Mouse (Mus musculus) limb, embryonic 14.5 days (tissue): ENCODE measurements around the gene Mon2. TPM values are rescaled to one million over a fixed set of nuclear protein-coding genes. Genes with fewer than 3 reads are reported as not detected.

ENCODE experiments used
- ATAC-seq: fragments of 200-750 bp; cut with Nextera tagmentation; 2 replicates; pipeline ENCODE4 v1.8.0; 2017; ENCODE audit warnings: low read depth, moderate number of reproducible peaks, moderate TSS enrichment; ENCODE audit not compliant: low FRiP score
- DNase-seq: peaks from one replicate; pipeline ENCODE4 v3.0.0-alpha.2; 2015; ENCODE audit warnings: low spot score
- H3K27ac ChIP-seq: fragments of 300-500 bp; sonication (generic); replicated peaks from 2 replicates; pipeline ENCODE4 v1.5.1; 2014; ENCODE audit warnings: low read depth, mild to moderate bottlenecking, low read length, moderate library complexity, mixed read lengths
- H3K27me3 ChIP-seq: fragments of 300-500 bp; sonication (generic); 2 replicates; pipeline ENCODE4 v1.6.1; 2014; ENCODE audit warnings: low read length, mixed read lengths; ENCODE audit not compliant: control insufficient read depth, insufficient read depth
- H3K36me3 ChIP-seq: fragments of 300-500 bp; sonication (generic); 2 replicates; pipeline ENCODE4 v1.6.1; 2014; ENCODE audit warnings: mild to moderate bottlenecking, low read length, moderate library complexity, mixed read lengths; ENCODE audit not compliant: control insufficient read depth, insufficient read depth
- H3K4me1 ChIP-seq: fragments of 300-500 bp; sonication (generic); 2 replicates; pipeline ENCODE4 v1.6.1; 2014; ENCODE audit warnings: antibody characterized with exemption, low read length, mixed read lengths; ENCODE audit not compliant: control insufficient read depth, insufficient read depth
- H3K4me2 ChIP-seq: fragments of 300-500 bp; sonication (generic); replicated peaks from 2 replicates; pipeline ENCODE4 v1.6.1; 2014; ENCODE audit warnings: low read depth, mild to moderate bottlenecking, low read length, moderate library complexity; ENCODE audit not compliant: severe bottlenecking
- H3K4me3 ChIP-seq: fragments of 300-500 bp; sonication (generic); replicated peaks from 2 replicates; pipeline ENCODE4 v1.5.1; 2014; ENCODE audit warnings: low read length
- H3K9ac ChIP-seq: fragments of 300-500 bp; sonication (generic); 2 replicates; pipeline ENCODE4 v1.6.1; 2014; ENCODE audit warnings: mild to moderate bottlenecking, low read depth, low read length, moderate library complexity; ENCODE audit not compliant: severe bottlenecking
- H3K9me3 ChIP-seq: fragments of 300-500 bp; sonication (generic); 2 replicates; pipeline ENCODE4 v1.6.1; 2016; ENCODE audit warnings: low read length; ENCODE audit not compliant: control insufficient read depth
- POLR2A ChIP-seq: fragments of 200-500 bp; IDR thresholded peaks from 2 replicates; pipeline ENCODE4 v1.8.0; 2012; ENCODE audit warnings: inconsistent platforms, mild to moderate bottlenecking, moderate library complexity, borderline replicate concordance; ENCODE audit not compliant: insufficient read depth, insufficient read length; ENCODE audit errors: extremely low read depth
- WGBS: fragments of 180-500 bp; shearing (Covaris S2); extraction: QIAGEN DNeasy Blood & Tissue Kit; methylation state at CpG from one replicate; pipeline ENCODE4 v1.1.7; 2014; 5-methylcytosine and 5-hydroxymethylcytosine counted together
- microRNA counts: library from miRNA; unstranded; fragments of <30 nt; microRNA quantifications from one replicate; lab custom pipeline; 2016
- microRNA-seq: library from miRNA; unstranded; fragments of <30 nt; microRNA quantifications from one replicate; pipeline ENCODE4, GENCODE M21; 2016
- polyA plus RNA-seq, 2 experiments: library from polyadenylated mRNA; depleted of rRNA in 1 of 2; stranded (reverse) in 1 of 2; unstranded in 1 of 2; fragments of >200 nt; fragmentation: Nextera tagmentation in 1 of 2; extraction: Ambion mirVana in 1 of 2; gene quantifications; 2 replicates each; pipeline versions ENCODE4 v1.2.1 to v1.2.3; 2012 to 2014

The Mon2 gene
- polyA plus RNA-seq, 2 experiments = 46.3 to 83.3 TPM

DNA sequence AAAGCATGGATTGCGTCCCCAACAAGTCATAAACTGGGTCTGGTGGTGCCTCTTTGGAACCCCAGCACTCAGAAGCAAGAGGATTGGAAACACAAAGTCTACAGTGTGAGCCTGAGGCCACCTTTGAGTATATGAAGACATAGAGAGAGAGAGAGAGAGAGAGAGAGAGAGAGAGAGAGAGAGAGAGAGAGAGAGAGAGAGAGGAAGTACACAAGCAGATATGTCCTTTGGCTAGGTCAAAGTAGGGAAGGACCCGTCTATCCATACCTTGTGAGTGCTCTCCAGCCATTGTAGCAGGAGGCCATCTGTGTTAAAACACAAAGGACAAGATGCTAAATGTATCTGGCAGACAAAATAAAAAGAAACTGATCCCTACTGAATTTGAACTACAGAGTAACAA, 118.4 kb downstream of the Mon2 start:
- H3K36me3 ChIP-seq = no peaks in the 10 kb centered on the region
- WGBS = 85% methylated on average over 2 of the region's 2 CpGs
- H3K9ac ChIP-seq = no peak overlapping the region
- no peak for ATAC-seq
- no peak overlapping the region for H3K4me3 ChIP-seq
- H3K4me2 ChIP-seq = no peak overlapping the region
- peaks cover 9% of the 10 kb centered on the region for H3K4me1 ChIP-seq
- no peak overlapping the region for H3K27ac ChIP-seq
- no peaks in the 10 kb centered on the region for H3K27me3 ChIP-seq
- TF ChIP-seq POLR2A = no peak
- DNase-seq = no peak
- no peaks in the 10 kb centered on the region for H3K9me3 ChIP-seq

- ATAC-seq (no peak), DNase-seq (no peak)
- WGBS = 91% methylated on average over 9 of the region's 9 CpGs
Measured at GRCm38 (mm10) chr10:122953576-122953975, 122.7 kb downstream of the Mon2 start.

GRCm38 (mm10) chr10:122950966-122951365, 125.3 kb downstream of the Mon2 start:
- no peak for TF ChIP-seq POLR2A
- ATAC-seq (no peak), DNase-seq (no peak)
- no peak overlapping the region for H3K27ac ChIP-seq
- H3K4me2 ChIP-seq = no peak overlapping the region
- no peaks in the 10 kb centered on the region for H3K4me1 ChIP-seq
- no peaks in the 10 kb centered on the region for H3K27me3 ChIP-seq
- no peaks in the 10 kb centered on the region for H3K9me3 ChIP-seq
- 67% methylated on average over 6 of the region's 6 CpGs for WGBS
- H3K4me3 ChIP-seq = no peak overlapping the region
- H3K9ac ChIP-seq = no peak overlapping the region
- H3K36me3 ChIP-seq = no peaks in the 10 kb centered on the region

More at GRCm38 (mm10) chr10:122953576-122953975, 122.7 kb downstream of the Mon2 start:
- Histone ChIP-seq H3K4me3 (no peak overlapping the region), H3K27me3 (no peaks in the 10 kb centered on the region), H3K4me1 (no peaks in the 10 kb centered on the region), H3K9ac (no peak overlapping the region), H3K9me3 (no peaks in the 10 kb centered on the region), H3K27ac (no peak overlapping the region), H3K36me3 (no peaks in the 10 kb centered on the region), H3K4me2 (no peak overlapping the region)
- no peak for TF ChIP-seq POLR2A

DNA sequence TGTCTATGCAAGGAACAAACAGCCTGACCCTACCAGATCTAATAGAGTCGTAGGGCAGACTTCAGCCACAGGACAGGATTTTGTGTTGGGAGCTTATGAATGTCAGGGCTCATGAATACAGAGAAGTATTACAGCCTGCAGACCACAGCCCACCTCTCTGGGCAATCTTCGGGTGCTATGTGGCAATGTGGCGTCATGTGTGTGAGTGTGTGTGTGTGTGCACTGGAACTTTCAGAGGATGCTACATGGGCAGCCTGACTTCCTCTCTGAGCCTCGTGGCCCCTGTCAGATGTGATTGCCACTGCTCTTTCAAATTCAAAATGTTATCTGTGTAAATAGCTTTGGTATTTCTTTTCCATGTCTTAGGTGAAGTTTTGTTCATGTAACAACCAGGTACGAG, 131.4 kb downstream of the Mon2 start:
- no peak for TF ChIP-seq POLR2A
- 60% methylated on average over 5 of the region's 5 CpGs for WGBS
- H3K9me3 ChIP-seq = no peaks in the 10 kb centered on the region

DNA sequence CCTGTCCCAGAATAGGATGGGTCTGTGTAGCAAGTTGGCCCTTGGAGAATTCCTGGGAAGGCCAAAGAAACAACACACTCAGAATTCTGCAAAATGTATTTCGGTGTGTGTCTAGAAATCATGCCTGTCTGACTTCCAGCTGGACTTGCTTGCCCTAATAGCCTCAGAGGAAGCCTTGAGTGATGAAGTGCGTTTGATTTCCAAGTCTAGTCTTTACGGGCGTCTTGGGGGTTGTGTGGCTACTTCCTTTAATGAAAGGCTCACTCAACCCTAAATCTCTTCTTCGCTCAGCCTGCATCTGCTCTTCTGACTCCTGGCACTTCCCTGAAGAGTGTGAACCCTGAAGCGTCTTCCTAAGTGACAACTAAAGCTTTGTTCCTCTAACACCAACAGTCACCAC, 132.5 kb downstream of the Mon2 start:
- 17% methylated on average over 6 of the region's 6 CpGs for WGBS
- DNase-seq = peak; percentile 56
- H3K9ac ChIP-seq = no peak overlapping the region
- no peaks in the 10 kb centered on the region for H3K27me3 ChIP-seq
- no peaks in the 10 kb centered on the region for H3K9me3 ChIP-seq
- peaks cover 19% of the 10 kb centered on the region for H3K4me1 ChIP-seq
- no peaks in the 10 kb centered on the region for H3K36me3 ChIP-seq
- TF ChIP-seq POLR2A = no peak
- no peak overlapping the region for H3K27ac ChIP-seq
- H3K4me2 ChIP-seq = no peak overlapping the region
- ATAC-seq = no peak
- H3K4me3 ChIP-seq = no peak overlapping the region

More for the DNA sequence above, 131.4 kb downstream of the Mon2 start:
- Histone ChIP-seq H3K27ac (no peak overlapping the region), H3K4me3 (no peak overlapping the region), H3K36me3 (no peaks in the 10 kb centered on the region), H3K27me3 (no peaks in the 10 kb centered on the region), H3K9ac (no peak overlapping the region), H3K4me1 (peaks cover 19% of the 10 kb centered on the region), H3K4me2 (no peak overlapping the region)
- ATAC-seq = no peak
- no peak for DNase-seq

GRCm38 (mm10) chr10:122942771-122943170, 133.5 kb downstream of the Mon2 start:
- H3K4me1 ChIP-seq = peaks cover 19% of the 10 kb centered on the region
- H3K27ac ChIP-seq = no peak overlapping the region
- no peaks in the 10 kb centered on the region for H3K9me3 ChIP-seq
- H3K36me3 ChIP-seq = no peaks in the 10 kb centered on the region
- WGBS = 57% methylated on average over 7 of the region's 7 CpGs
- no peak overlapping the region for H3K4me3 ChIP-seq
- ATAC-seq = no peak
- no peaks in the 10 kb centered on the region for H3K27me3 ChIP-seq
- no peak for DNase-seq
- no peak for TF ChIP-seq POLR2A
- H3K4me2 ChIP-seq = no peak overlapping the region
- H3K9ac ChIP-seq = no peak overlapping the region

MicroRNA genes within 50 kb of the gene (microRNA counts, 519-probe panel; counts per million panel counts)
- microRNA mmu-let-7i (lab: Ali Mortazavi, UCI) = 5,361 counts per million, percentile 99 among the panel's probes with 10 or more counts

Small RNA genes lying within 50 kb of the gene (microRNA-seq; reads per million reads assigned to microRNA genes)
- 33,704 reads per million, percentile 98 among the genes with 10 or more reads in this experiment for gene Mirlet7i

Other genes starting within 250 kb of the Mon2 start
- 27.6 and 42.7 TPM in 2 replicates for gene Usp15, start 120.5 kb upstream of the Mon2 start, polyA plus RNA-seq (2012; rRNA removed)
- gene Usp15, start 120.5 kb upstream of the Mon2 start, polyA plus RNA-seq (2014; fragmentation: Nextera tagmentation; extraction: Ambion mirVana) = 71.8 and 73.0 TPM in 2 replicates
- gene Fam19a2, start 187.5 kb upstream of the Mon2 start, polyA plus RNA-seq (2012; rRNA removed) = 3.0 and 4.2 TPM in 2 replicates
- 3.2 and 4.1 TPM in 2 replicates for gene Fam19a2, start 187.5 kb upstream of the Mon2 start, polyA plus RNA-seq (2014; fragmentation: Nextera tagmentation; extraction: Ambion mirVana)